In genomic region chr3:135698466-135698975, GRCm38 (mm10) we compare ENCODE assay signal across 23 mouse cellular contexts. TPM values are rescaled to one million over a fixed set of nuclear protein-coding genes. Genes with fewer than 3 reads are reported as not detected.
A peak's percentile ranks its signal among the peaks of the same experiment; 100 is the strongest.
DNase-seq lines count a peak whose midpoint lies in the region; ATAC-seq and TF ChIP-seq lines count a peak whose summit lies in the region.
"Had no signal": no experiment of that assay in that cellular context is flagged by ENCODE, and none has a peak within 500 bp of the region (broad histone marks: within the 10 kb centered on the region; RNA-seq: fewer than 3 reads in every experiment).

No protein-coding gene starts in this region.

- no peak overlapping the region for H3K4me3 ChIP-seq in heart, postnatal 0 days (ENCODE audit: low read depth, low read length)
- H3K4me3 ChIP-seq: heart, adult 2 months; limb, embryonic 15.5 days; midbrain, embryonic 13.5 days; myocyte had no signal

- DNase-seq in heart, postnatal 0 days (ENCODE audit: low spot score), result no peak
- no peak for DNase-seq in heart, postnatal 36 days
- peak; percentile 68 to 83 for DNase-seq in kidney, adult 8-10 months
- DNase-seq in right cerebral cortex, adult 2 months (ENCODE audit: low spot score in 2 of 2), result no peak
- no peak for DNase-seq in urinary bladder, postnatal 25 days (ENCODE audit: low spot score)
- no peak for DNase-seq in gastrocnemius, postnatal 36 days
- DNase-seq: adrenal gland, postnatal 25 days; cerebellum, postnatal 36 days; heart, adult 2 months; heart, postnatal 4 days; lung, adult 2 months; lung, postnatal 4 days; right cerebral cortex, adult 18-20 months; spleen, adult 18-20 months; thymus, adult 18-20 months had no signal

- TF ChIP-seq EP300 in heart, postnatal 0 days (IDR thresholded peaks at IDR 0.05; ENCODE audit: low read depth), result no peak

- intact Hi-C loops in heart, postnatal 36 days (cut with DNase I), result no loop called here
- intact Hi-C loops in gastrocnemius, postnatal 36 days (cut with DNase I), result loop anchor here (5.0 kb wide), 1 partner anchor 51 kb away; no protein-coding TSS in a partner anchor

- 42% methylated on average over 12 of the region's 12 CpGs for WGBS in heart, postnatal 0 days

- no peak for TF ChIP-seq CTCF in heart, postnatal 0 days (IDR thresholded peaks at IDR 0.05; ENCODE audit: low read depth)

- H3K4me2 ChIP-seq in heart, postnatal 0 days (ENCODE audit: low read depth, low read length), result no peak overlapping the region
- H3K4me2 ChIP-seq: limb, embryonic 15.5 days; midbrain, embryonic 13.5 days had no signal

- peaks cover 3% of the 10 kb centered on the region; the same call in 1 of the 2 replicates for H3K4me1 ChIP-seq in heart, postnatal 0 days (ENCODE audit: control insufficient read depth, insufficient read depth)
- H3K4me1 ChIP-seq: midbrain, embryonic 13.5 days had no signal

- no peaks in the 10 kb centered on the region for H3K36me3 ChIP-seq in heart, postnatal 0 days (replicated peaks; ENCODE audit: control insufficient read depth, insufficient read depth, low read length)
- H3K36me3 ChIP-seq: limb, embryonic 15.5 days; midbrain, embryonic 13.5 days had no signal

- ATAC-seq in heart, postnatal 0 days (ENCODE audit: insufficient read depth, low read depth), result no peak
- ATAC-seq in CD4-positive, CD25-positive, alpha-beta regulatory T cell, adult 4 months, result peak; percentile 49
- ATAC-seq in activated CD4-positive, CD25-positive, alpha-beta regulatory T cell, adult 4 months, result peak; percentile 32
- ATAC-seq: forebrain, embryonic 14.5 days; hindbrain, postnatal 0 days; midbrain, embryonic 13.5 days had no signal

- no peaks in the 10 kb centered on the region for H3K27me3 ChIP-seq in heart, postnatal 0 days (ENCODE audit: control insufficient read depth, insufficient read depth, low read length)

- H3K27ac ChIP-seq in heart, postnatal 0 days (ENCODE audit: low read depth), result 0 out of 2 replicates have a peak overlapping the region, but pooled peaks have one; percentile 11
- H3K27ac ChIP-seq: heart, adult 2 months; hindbrain, postnatal 0 days; limb, embryonic 15.5 days; midbrain, embryonic 13.5 days had no signal

- 0 out of 2 replicates have a peak overlapping the region, but pooled peaks have one; percentile 20 for H3K9ac ChIP-seq in heart, postnatal 0 days (replicated peaks; ENCODE audit: low read depth, low read length)
- H3K9ac ChIP-seq: limb, embryonic 15.5 days; midbrain, embryonic 13.5 days had no signal

- H3K9me3 ChIP-seq in heart, postnatal 0 days (replicated peaks; ENCODE audit: control insufficient read depth, low read length), result no peaks in the 10 kb centered on the region
- H3K9me3 ChIP-seq: G1E; limb, embryonic 15.5 days; midbrain, embryonic 13.5 days had no signal

RNA-seq across cellular contexts. Expression of gene Nfkb1, which starts 7.2 kb away (rescaled TPM):
- 51.7 and 61.7 TPM in 2 replicates for total RNA-seq in heart, postnatal 0 days (2014; rRNA removed; ENCODE audit: low replicate concordance)
- polyA plus RNA-seq in heart, postnatal 0 days (2015; fragmentation: Nextera tagmentation; extraction: Ambion mirVana), result 11.9 and 12.5 TPM in 2 replicates
- 10 to 100 TPM; 36.9 to 37.9 TPM for total RNA-seq in heart, postnatal 36 days (2021)
- 100 to 1,000 TPM in 1 of 2 experiments, 10 to 100 TPM in 1; 81.1 to 109 TPM for polyA plus RNA-seq in CD4-positive, CD25-positive, alpha-beta regulatory T cell, adult 4 months (2017; shearing (Covaris generic))
- polyA plus RNA-seq in activated CD4-positive, CD25-positive, alpha-beta regulatory T cell, adult 4 months (2017; shearing (Covaris generic)), result 100 to 1,000 TPM in 1 of 2 experiments, 10 to 100 TPM in 1; 96.6 to 101 TPM
- 10 to 100 TPM; 17.0 to 17.9 TPM for total RNA-seq in gastrocnemius, postnatal 36 days (2021)

Comparison
In these comparisons a context has a peak if more than half of its experiments do, and no peak if none do; other contexts are left out.
1. DNase-seq: peak in kidney, adult 8-10 months (2 of 2); none in heart, postnatal 0 days (single experiment), heart, postnatal 36 days (0 of 2), right cerebral cortex, adult 2 months (0 of 2), urinary bladder, postnatal 25 days (single experiment) and gastrocnemius, postnatal 36 days (0 of 2).